ENCODE assay signal across 2 mouse cellular contexts in the genomic region with DNA sequence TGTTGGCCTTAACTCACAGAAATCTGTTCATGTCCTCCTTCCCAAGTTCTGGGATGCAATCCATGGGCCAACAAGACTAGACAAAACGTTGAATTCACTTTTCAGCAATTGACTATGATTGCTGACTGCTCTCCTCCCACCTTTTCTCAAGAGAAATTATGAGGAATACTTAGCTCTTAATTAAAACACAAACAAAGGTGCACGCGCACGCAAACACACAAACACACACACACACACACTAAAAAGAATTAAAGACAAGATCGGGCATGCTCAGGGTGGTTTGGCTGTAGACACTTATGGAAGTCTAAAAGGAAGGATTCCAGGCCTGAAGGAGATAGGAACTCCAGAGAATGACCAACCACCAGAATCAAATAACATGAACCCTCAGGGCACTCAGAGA. TPM values are rescaled to one million over a fixed set of nuclear protein-coding genes. Genes with fewer than 3 reads are reported as not detected.
"Had no signal": no experiment of that assay in that cellular context is flagged by ENCODE, and none has a peak within 500 bp of the region (broad histone marks: within the 10 kb centered on the region; RNA-seq: fewer than 3 reads in every experiment).

No protein-coding gene starts in this region.

RNA-seq across cellular contexts. Expression of a gene that starts 6.6 kb away (rescaled TPM):
- total RNA-seq: granulocyte monocyte progenitor cell, adult 5-6 weeks; hematopoietic stem cell, adult 5-6 weeks had no signal
